Mouse (Mus musculus) CH12.LX (cell line): ENCODE results near the gene Mslnl.

Experiments
- EP300 ChIP-seq: IDR thresholded peaks from 2 replicates; pipeline ENCODE4 v1.6.1; 2011; ENCODE audit warnings: low read length, improper control_type of control experiment
- JUND ChIP-seq: conservative IDR thresholded peaks from 2 replicates; pipeline ENCODE4 v1.6.1; 2011; ENCODE audit warnings: low read depth, low read length, improper control_type of control experiment
- MAZ ChIP-seq: IDR thresholded peaks from 2 replicates; pipeline ENCODE4 v1.6.1; 2012; ENCODE audit warnings: low read depth, mild to moderate bottlenecking, inconsistent platforms, low read length, improper control_type of control experiment, moderate library complexity

GRCm38 (mm10) chr17:25783861-25784574 lies 48.2 kb downstream of the Mslnl start:
- no peak for TF ChIP-seq MAZ
- TF ChIP-seq JUND: no peak
- no peak for TF ChIP-seq EP300
